Mouse (Mus musculus) MEL (cell line): ENCODE data around the gene Auts2.

ENCODE experiments used
- CHD1 ChIP-seq: IDR thresholded peaks from 2 replicates; pipeline ENCODE4 v1.6.1; 2012; ENCODE audit warnings: low read depth, mild to moderate bottlenecking, inconsistent platforms, low read length, improper control_type of control experiment
- CHD2 ChIP-seq: IDR thresholded peaks from 2 replicates; pipeline ENCODE4 v1.6.1; 2011; ENCODE audit warnings: low read length, improper control_type of control experiment
- CTCF ChIP-seq, 3 experiments: IDR thresholded peaks in 2 of 3; conservative IDR thresholded peaks in 1 of 3; 2 replicates each; pipeline ENCODE4 v1.5.1; 2011 to 2012; ENCODE audit warnings: low read length in 3 of 3, low read depth in 2 of 3, mild to moderate bottlenecking in 2 of 3, improper control_type of control experiment in 1 of 3, inconsistent platforms in 1 of 3, mixed read lengths in 1 of 3, moderate library complexity in 1 of 3; ENCODE audit not compliant: control insufficient read depth in 1 of 3, insufficient read depth in 1 of 3, poor library complexity in 1 of 3, severe bottlenecking in 1 of 3
- E2F4 ChIP-seq: IDR thresholded peaks from 2 replicates; pipeline ENCODE4 v1.6.1; 2011; ENCODE audit warnings: low read depth, low read length, improper control_type of control experiment, borderline replicate concordance
- ETS1 ChIP-seq: IDR thresholded peaks from 2 replicates; pipeline ENCODE4 v1.6.1; 2012; ENCODE audit warnings: low read depth, mild to moderate bottlenecking, inconsistent platforms, low read length, improper control_type of control experiment, moderate library complexity
- KAT2A ChIP-seq: conservative IDR thresholded peaks from 2 replicates; pipeline ENCODE4 v1.6.1; 2012; ENCODE audit warnings: low read depth, low read length, improper control_type of control experiment, inconsistent platforms
- MAX ChIP-seq: IDR thresholded peaks from 2 replicates; pipeline ENCODE4 v1.6.1; 2011; ENCODE audit warnings: low read length, improper control_type of control experiment
- MAZ ChIP-seq: IDR thresholded peaks from 2 replicates; pipeline ENCODE4 v1.6.1; 2012; ENCODE audit warnings: low read depth, mild to moderate bottlenecking, inconsistent platforms, low read length, improper control_type of control experiment
- MYB ChIP-seq: IDR thresholded peaks from 2 replicates; pipeline ENCODE4 v1.6.1; 2011; ENCODE audit warnings: mild to moderate bottlenecking, low read depth, low read length, improper control_type of control experiment
- MYC ChIP-seq: IDR thresholded peaks from 2 replicates; pipeline ENCODE4 v1.6.1; 2011; ENCODE audit warnings: low read depth, mild to moderate bottlenecking, low read length, improper control_type of control experiment, moderate library complexity
- POLR2A ChIP-seq, 2 experiments: IDR thresholded peaks; 2 replicates each; pipeline ENCODE4 v1.6.1; 2011 to 2012; ENCODE audit warnings: low read length in 2 of 2, mild to moderate bottlenecking in 2 of 2, control low read depth in 1 of 2, improper control_type of control experiment in 1 of 2, low read depth in 1 of 2, moderate library complexity in 1 of 2; ENCODE audit not compliant: control insufficient read depth in 1 of 2, insufficient read depth in 1 of 2, poor library complexity in 1 of 2
- TBP ChIP-seq: IDR thresholded peaks from 2 replicates; pipeline ENCODE4 v1.8.0; 2011; ENCODE audit warnings: low read depth, low read length, improper control_type of control experiment
- USF1 ChIP-seq: IDR thresholded peaks from 2 replicates; pipeline ENCODE4 v1.6.1; 2014; ENCODE audit warnings: low read depth, mild to moderate bottlenecking, inconsistent platforms, low read length, improper control_type of control experiment, moderate library complexity
- ZKSCAN1 ChIP-seq: IDR thresholded peaks from 2 replicates; pipeline ENCODE4 v1.6.1; 2012; ENCODE audit warnings: low read depth, mild to moderate bottlenecking, inconsistent platforms, low read length, improper control_type of control experiment, moderate library complexity

DNA sequence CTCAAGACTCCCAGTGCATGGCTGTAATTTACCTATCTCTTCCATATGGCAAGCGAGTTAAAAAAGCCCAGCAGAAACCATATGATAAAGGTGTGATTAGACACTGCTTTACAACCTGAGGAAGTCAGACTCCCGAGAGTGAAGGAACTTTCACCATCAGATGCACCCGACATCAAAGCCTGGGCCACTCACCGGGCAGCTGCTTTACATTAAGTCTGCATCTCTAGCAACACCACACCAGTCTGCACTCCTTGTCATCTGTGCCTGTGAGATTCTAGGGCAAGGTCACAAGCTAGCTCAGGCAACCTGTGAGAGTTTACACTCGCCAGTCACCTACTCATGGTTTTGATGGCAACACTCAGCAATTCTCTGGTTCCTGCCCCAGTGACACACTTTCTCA, 596.3 kb downstream of the Auts2 start:
- TF ChIP-seq ETS1 (no peak), CTCF (IDR thresholded peaks at IDR 0.05 in 2 of 3, conservative IDR thresholded peaks at IDR 0.05 in 1 of 3; ENCODE audit: control insufficient read depth in 1 of 3, insufficient read depth in 1 of 3, low read depth in 2 of 3, low read length in 3 of 3, poor library complexity in 1 of 3, severe bottlenecking in 1 of 3) (no peak), ZKSCAN1 (no peak), USF1 (no peak), MYB (no peak), E2F4 (no peak), MAX (no peak), CHD2 (no peak), TBP (no peak), POLR2A (IDR thresholded peaks at IDR 0.05; ENCODE audit: control insufficient read depth in 1 of 2, insufficient read depth in 1 of 2, low read depth in 1 of 2, low read length in 2 of 2, poor library complexity in 1 of 2) (no peak), CHD1 (no peak), KAT2A (no peak), MAZ (no peak), MYC (no peak)
